ENCODE assay signal across 26 mouse cellular contexts in the genomic region with DNA sequence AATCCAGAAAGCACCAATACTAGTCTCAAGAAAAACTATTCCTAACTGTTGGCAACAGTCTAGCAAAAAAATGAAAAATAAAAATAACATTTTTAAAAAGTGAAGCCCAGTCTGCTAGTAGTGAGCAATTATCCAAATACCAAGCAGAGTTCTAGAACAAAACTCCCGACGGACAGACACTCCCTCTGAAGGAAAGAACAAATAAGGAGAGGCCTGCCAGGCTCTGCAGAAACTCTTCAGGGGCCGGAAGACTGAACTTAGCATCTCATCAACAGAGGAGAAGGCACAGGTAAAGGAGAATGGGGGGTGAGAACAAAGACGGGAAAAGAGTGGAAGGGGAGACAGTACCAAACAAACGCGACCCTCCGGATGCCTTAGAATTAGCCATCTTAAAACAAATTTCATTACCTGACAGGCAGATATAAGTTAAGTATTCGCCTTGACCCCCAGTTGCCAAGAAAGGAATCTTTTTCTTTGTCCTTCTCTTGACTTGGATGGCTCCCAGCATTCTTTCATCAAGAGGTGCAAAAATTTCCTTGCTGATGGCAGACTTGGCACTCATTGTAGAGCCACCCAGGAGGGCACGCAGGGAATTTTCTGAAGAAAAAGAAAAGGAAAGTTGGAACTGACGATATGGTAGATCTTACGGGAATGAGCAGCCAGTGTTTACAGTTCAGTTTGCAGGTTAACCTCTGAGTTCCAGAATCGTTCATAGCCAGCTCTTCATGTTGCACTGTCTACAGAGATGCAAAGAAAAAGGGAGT. TPM values are rescaled to one million over a fixed set of nuclear protein-coding genes. Genes with fewer than 3 reads are reported as not detected.
DNase-seq lines count a peak whose midpoint lies in the region; TF ChIP-seq lines count a peak whose summit lies in the region.
"Had no signal": no experiment of that assay in that cellular context is flagged by ENCODE, and none has a peak within 500 bp of the region (broad histone marks: within the 10 kb centered on the region; RNA-seq: fewer than 3 reads in every experiment).

No protein-coding gene starts in this region.

- peak; percentile 40 for DNase-seq in gastrocnemius, adult 2 months
- no peak for DNase-seq in gastrocnemius, postnatal 10 days
- DNase-seq in kidney, adult 2 months = peak; percentile 29
- DNase-seq in kidney, postnatal 14 days = no peak
- peak; percentile 39 for DNase-seq in brain, embryonic 14.5 days (ENCODE audit: low read depth)
- peak; percentile 44 for DNase-seq in skeletal muscle tissue, adult 2 months (ENCODE audit: low read depth, low spot score)
- DNase-seq in cerebellum, adult 9-11 months = no peak
- DNase-seq: adrenal gland, postnatal 14 days; cerebellum, adult 11-12 months; heart, adult 11 months; kidney, adult 11 months; kidney, postnatal 36 days; layer of hippocampus, postnatal 36 days; left cerebral cortex, postnatal 4 days; liver, postnatal 0 days; lung, postnatal 10 days; right cerebral cortex, postnatal 4 days; thymus, adult 2 months; thymus, postnatal 36 days had no signal

- no peaks in the 10 kb centered on the region for H3K27me3 ChIP-seq in kidney, adult 2 months (replicated peaks; ENCODE audit: control insufficient read depth, insufficient read depth, low read length)
- H3K27me3 ChIP-seq: heart, embryonic 13.5 days; hindbrain, embryonic 12.5 days; kidney, embryonic 15.5 days; liver, embryonic 12.5 days; midbrain, embryonic 15.5 days had no signal

- 0 out of 2 replicates have a peak, but pooled peaks cover 3% of the 10 kb centered on the region for H3K4me1 ChIP-seq in kidney, adult 2 months (ENCODE audit: control insufficient read depth, insufficient read depth, low read length)
- H3K4me1 ChIP-seq: hindbrain, embryonic 12.5 days; liver, embryonic 12.5 days; midbrain, embryonic 15.5 days had no signal

- H3K36me3 ChIP-seq in kidney, adult 2 months (ENCODE audit: control insufficient read depth, insufficient read depth, low read length) = no peaks in the 10 kb centered on the region
- H3K36me3 ChIP-seq: heart, embryonic 13.5 days; hindbrain, embryonic 12.5 days; kidney, embryonic 15.5 days; liver, embryonic 12.5 days; midbrain, embryonic 10.5 days; midbrain, embryonic 15.5 days had no signal

- H3K27ac ChIP-seq in gastrocnemius, adult 2 months = peak overlapping the region; percentile 65
- H3K27ac ChIP-seq in kidney, adult 2 months (ENCODE audit: insufficient read depth, low read depth, low read length) = no peak overlapping the region
- H3K27ac ChIP-seq: heart, embryonic 13.5 days; hindbrain, embryonic 12.5 days; kidney, embryonic 15.5 days; liver, embryonic 12.5 days; midbrain, embryonic 10.5 days; midbrain, embryonic 15.5 days had no signal

- WGBS in kidney, adult 2 months = 72% methylated on average over 12 of the region's 12 CpGs

- no peak for TF ChIP-seq POLR2A in kidney, adult 2 months (IDR thresholded peaks at IDR 0.05; ENCODE audit: low read depth, low read length)
- no peak for TF ChIP-seq POLR2A in brain, embryonic 14.5 days (IDR thresholded peaks at IDR 0.05; ENCODE audit: borderline replicate concordance, extremely low read depth, insufficient read depth, insufficient read length, poor library complexity, severe bottlenecking)

- peak overlapping the region; percentile 27 for H3K4me3 ChIP-seq in gastrocnemius, adult 2 months
- H3K4me3 ChIP-seq in kidney, adult 2 months (ENCODE audit: insufficient read depth, low read depth, low read length) = no peak overlapping the region
- H3K4me3 ChIP-seq: heart, embryonic 13.5 days; hindbrain, embryonic 12.5 days; kidney, embryonic 15.5 days; liver, embryonic 12.5 days; midbrain, embryonic 10.5 days; midbrain, embryonic 15.5 days had no signal

- intact Hi-C loops in gastrocnemius, adult 2 months (cut with DNase I) = no loop called here

- no peak for TF ChIP-seq CTCF in gastrocnemius, adult 2 months (IDR thresholded peaks at IDR 0.05)
- no peak for TF ChIP-seq CTCF in kidney, adult 2 months (conservative IDR thresholded peaks at IDR 0.05; ENCODE audit: insufficient read depth, insufficient read length, low read depth, low read length)
- no peak for TF ChIP-seq CTCF in brain, embryonic 14.5 days (IDR thresholded peaks at IDR 0.05; ENCODE audit: borderline replicate concordance, extremely low read depth, insufficient read depth, insufficient read length)

RNA-seq across cellular contexts. Expression of a gene that starts 55.3 kb away (rescaled TPM):
- 1 to 10 TPM; 3.3 to 5.7 TPM for total RNA-seq in gastrocnemius, adult 2 months (2021)
- total RNA-seq in gastrocnemius, postnatal 10 days (2021) = 10 to 100 TPM; 11.4 to 11.7 TPM
- polyA plus RNA-seq in kidney, adult 2 months (2012; rRNA removed) = 13.8 and 19.3 TPM in 2 replicates
- polyA plus RNA-seq in brain, embryonic 14.5 days (2012; rRNA removed) = 8.3 and 11.0 TPM in 2 replicates
- total RNA-seq: MEL had no signal

Comparison
In these comparisons a context has a peak if more than half of its experiments do, and no peak if none do; other contexts are left out.
1. DNase-seq: peak in gastrocnemius, adult 2 months (single experiment), kidney, adult 2 months (single experiment), brain, embryonic 14.5 days (single experiment) and skeletal muscle tissue, adult 2 months (single experiment); none in gastrocnemius, postnatal 10 days (single experiment), kidney, postnatal 14 days (single experiment) and cerebellum, adult 9-11 months (single experiment).